Mouse (Mus musculus) adrenal gland, postnatal 10 days (tissue): Measurements from ENCODE around the gene Scamp3. TPM values are rescaled to one million over a fixed set of nuclear protein-coding genes. Genes with fewer than 3 reads are reported as not detected.

Experiments used
- DNase-seq: peaks from one replicate; pipeline ENCODE4 v3.0.0; 2021; ENCODE audit warnings: mixed read lengths
- microRNA-seq: library from miRNA; unstranded; fragments of <30 nt; microRNA quantifications from one replicate; pipeline ENCODE4 v1.2.0, GENCODE M21; 2021
- total RNA-seq, 2 experiments: library from RNA; stranded (reverse); gene quantifications; 2 replicates each; pipeline ENCODE4 v1.2.3; 2021

The Scamp3 gene
- total RNA-seq, 2 experiments from 2014 or later: 67.9 to 72.7 TPM

GRCm38 (mm10) chr3:89226361-89226760 lies 49.1 kb downstream of the Scamp3 start:
- no peak for DNase-seq

- no peak for DNase-seq
Observed at GRCm38 (mm10) chr3:89226900-89227299, 49.6 kb downstream of the Scamp3 start, which contains the start of gene Mtx1. Gene Mtx1, minus strand, starts transcription at chr3:89227088.

GRCm38 (mm10) chr3:89227307-89228179 lies 50.3 kb downstream of the Scamp3 start:
- DNase-seq: peak; percentile 91

- DNase-seq: peak; percentile 93
Observed at GRCm38 (mm10) chr3:89228180-89228549, 50.9 kb downstream of the Scamp3 start.

- no peak for DNase-seq
Observed at GRCm38 (mm10) chr3:89228836-89229235, 51.6 kb downstream of the Scamp3 start, which contains the start of gene Muc1. Gene Muc1, plus strand, starts transcription at chr3:89229057.

- DNase-seq: no peak
Observed at GRCm38 (mm10) chr3:89229276-89229675, 52.0 kb downstream of the Scamp3 start.

GRCm38 (mm10) chr3:89230561-89230960 lies 53.3 kb downstream of the Scamp3 start:
- DNase-seq: no peak

GRCm38 (mm10) chr3:89231345-89231744 lies 54.1 kb downstream of the Scamp3 start:
- no peak for DNase-seq

- no peak for DNase-seq
Observed at GRCm38 (mm10) chr3:89231772-89232275, 54.6 kb downstream of the Scamp3 start.

Small RNAs within 50 kb of the gene (microRNA-seq; reads per million reads assigned to microRNA genes)
- gene Mir92b: 66.0 reads per million, percentile 39 among the genes with 10 or more reads in this experiment

Other genes starting within 250 kb of the Scamp3 start
- gene Ash1l, start 226.9 kb upstream of the Scamp3 start, total RNA-seq: 10 to 100 TPM; 34.4 to 44.4 TPM
- gene Dap3, start 226.3 kb upstream of the Scamp3 start, total RNA-seq: 100 to 1,000 TPM; 114 to 128 TPM
- 10 to 100 TPM; 19.2 to 23.2 TPM for gene Rusc1, start 84.2 kb upstream of the Scamp3 start, total RNA-seq
- gene Gm43738, start 76.4 kb upstream of the Scamp3 start, total RNA-seq: not detected
- gene Fdps, start 75.5 kb upstream of the Scamp3 start, total RNA-seq: 10 to 100 TPM; 56.9 to 70.2 TPM
- gene Pklr, start 41.3 kb upstream of the Scamp3 start, total RNA-seq: 10 to 100 TPM; 15.2 to 41.1 TPM
- gene Hcn3, start 17.3 kb upstream of the Scamp3 start, total RNA-seq: 1 to 10 TPM; 2.2 to 5.7 TPM
- gene Clk2, start 12.7 kb upstream of the Scamp3 start, total RNA-seq: 10 to 100 TPM; 42.0 to 65.6 TPM
- gene Fam189b, start 5.7 kb downstream of the Scamp3 start, total RNA-seq: 10 to 100 TPM; 16.2 to 24.8 TPM
- 10 to 100 TPM; 47.8 to 48.1 TPM for gene Gba, start 25.5 kb downstream of the Scamp3 start, total RNA-seq
- gene Thbs3, start 37.7 kb downstream of the Scamp3 start, total RNA-seq: 10 to 100 TPM; 21.8 to 22.6 TPM
- 100 to 1,000 TPM; 176 to 198 TPM for gene Mtx1, start 49.6 kb downstream of the Scamp3 start, total RNA-seq
- gene Muc1, start 51.6 kb downstream of the Scamp3 start, total RNA-seq: under 1 TPM; 0.51 to 0.55 TPM
- gene Krtcap2, start 68.5 kb downstream of the Scamp3 start, total RNA-seq: 100 to 1,000 TPM; 109 to 116 TPM
- 1 to 10 TPM; 2.0 to 4.2 TPM for gene Trim46, start 68.8 kb downstream of the Scamp3 start, total RNA-seq
- gene Dpm3, start 81.9 kb downstream of the Scamp3 start, total RNA-seq: 100 to 1,000 TPM; 115 to 122 TPM
- gene Slc50a1, start 93.1 kb downstream of the Scamp3 start, total RNA-seq: 10 to 100 TPM; 46.7 to 53.1 TPM
- 10 to 100 TPM; 25.0 to 34.3 TPM for gene Efna1, start 103.7 kb downstream of the Scamp3 start, total RNA-seq
- under 1 TPM; 0.51 to 0.73 TPM for gene Efna3, start 145.5 kb downstream of the Scamp3 start, total RNA-seq
- gene Efna4, start 160.6 kb downstream of the Scamp3 start, total RNA-seq: 1 to 10 TPM; 1.7 to 2.2 TPM
- gene Adam15, start 172.5 kb downstream of the Scamp3 start, total RNA-seq: 10 to 100 TPM; 62.8 to 68.9 TPM
- gene Dcst2, start 184.5 kb downstream of the Scamp3 start, total RNA-seq: under 1 TPM; 0.48 to 0.82 TPM
- gene Dcst1, start 187.8 kb downstream of the Scamp3 start, total RNA-seq: under 1 TPM in 1 of 2 experiments, not detected in 1; 0.45 TPM
- gene Zbtb7b, start 217.3 kb downstream of the Scamp3 start, total RNA-seq: 10 to 100 TPM; 62.3 to 62.4 TPM
- under 1 TPM in 1 of 2 experiments, not detected in 1; 0.24 TPM for gene Lenep, start 225.3 kb downstream of the Scamp3 start, total RNA-seq
- gene Flad1, start 234.4 kb downstream of the Scamp3 start, total RNA-seq: 10 to 100 TPM; 49.4 to 54.6 TPM
- 10 to 100 TPM; 39.8 to 43.2 TPM for gene Cks1b, start 240.9 kb downstream of the Scamp3 start, total RNA-seq
- 100 to 1,000 TPM in 1 of 2 experiments, 10 to 100 TPM in 1; 94.4 to 108 TPM for gene Shc1, start 241.0 kb downstream of the Scamp3 start, total RNA-seq